Mouse (Mus musculus) urinary bladder, postnatal 14 days (tissue): Measurements from ENCODE around the gene Mmp14.

Source experiments
- DNase-seq: peaks from one replicate; pipeline ENCODE4 v3.0.0; 2021; ENCODE audit warnings: low spot score

Gene Mmp14

GRCm38 (mm10) chr14:54433941-54434531 lies 2.6 kb downstream of the Mmp14 start:
- DNase-seq, result peak; percentile 72

DNA sequence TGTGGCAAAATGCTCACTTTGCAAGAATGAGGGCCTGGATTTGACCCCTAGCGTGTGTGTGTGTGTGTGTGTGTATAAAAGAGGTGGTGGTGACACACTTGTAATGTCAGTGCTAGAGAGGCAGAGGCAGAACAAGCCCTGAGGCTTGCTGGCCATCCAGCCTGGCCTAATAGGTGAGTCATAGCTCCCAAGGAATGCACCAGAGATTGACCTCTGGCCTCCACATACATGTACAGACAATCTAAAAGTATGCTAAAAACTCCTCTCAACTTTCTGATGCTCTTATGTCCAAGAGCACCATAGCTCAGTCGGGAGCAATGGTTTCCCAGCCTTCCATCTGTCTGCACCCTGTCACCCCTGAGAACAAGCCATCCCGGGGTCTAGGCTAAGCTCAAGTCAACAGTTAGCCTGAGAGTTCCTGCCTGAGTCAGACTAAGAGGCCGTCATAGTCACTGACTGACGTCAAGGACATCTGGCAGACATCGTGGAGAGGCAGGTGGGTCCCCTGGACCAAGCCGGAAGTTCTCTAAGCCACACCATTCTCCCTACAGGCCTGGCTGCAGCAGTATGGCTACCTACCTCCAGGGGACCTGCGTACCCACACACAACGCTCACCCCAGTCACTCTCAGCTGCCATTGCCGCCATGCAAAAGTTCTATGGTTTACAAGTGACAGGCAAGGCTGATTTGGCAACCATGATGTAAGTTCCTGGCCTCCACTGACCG lies 3.9 kb downstream of the Mmp14 start:
- peak; percentile 36 for DNase-seq

DNA sequence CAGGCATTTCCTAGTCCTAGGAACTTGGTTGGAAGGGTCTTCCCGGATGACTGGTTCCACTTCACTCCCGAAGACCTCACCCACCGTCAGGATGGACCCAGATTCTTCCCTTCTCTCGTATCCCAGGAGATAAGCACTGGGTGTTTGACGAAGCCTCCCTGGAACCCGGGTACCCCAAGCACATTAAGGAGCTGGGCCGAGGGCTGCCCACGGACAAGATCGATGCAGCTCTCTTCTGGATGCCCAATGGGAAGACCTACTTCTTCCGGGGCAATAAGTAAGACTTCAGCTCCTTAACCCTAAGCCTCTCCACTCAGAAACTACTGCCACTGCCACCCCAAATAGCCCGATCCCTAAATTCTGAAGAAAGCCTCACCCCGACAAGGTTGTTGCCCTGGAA lies 7.7 kb downstream of the Mmp14 start:
- DNase-seq, result no peak

GRCm38 (mm10) chr14:54439610-54440009 lies 8.2 kb downstream of the Mmp14 start:
- DNase-seq, result no peak

DNA sequence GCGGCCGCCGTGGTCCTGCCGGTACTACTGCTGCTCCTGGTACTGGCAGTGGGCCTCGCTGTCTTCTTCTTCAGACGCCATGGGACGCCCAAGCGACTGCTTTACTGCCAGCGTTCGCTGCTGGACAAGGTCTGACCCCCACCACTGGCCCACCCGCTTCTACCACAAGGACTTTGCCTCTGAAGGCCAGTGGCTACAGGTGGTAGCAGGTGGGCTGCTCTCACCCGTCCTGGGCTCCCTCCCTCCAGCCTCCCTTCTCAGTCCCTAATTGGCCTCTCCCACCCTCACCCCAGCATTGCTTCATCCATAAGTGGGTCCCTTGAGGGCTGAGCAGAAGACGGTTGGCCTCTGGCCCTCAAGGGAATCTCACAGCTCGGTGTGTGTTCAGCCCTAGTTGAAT lies 9.1 kb downstream of the Mmp14 start:
- no peak for DNase-seq

- no peak for DNase-seq
These were observed 10.0 kb downstream of the Mmp14 start for GRCm38 (mm10) chr14:54441365-54441764.

GRCm38 (mm10) chr14:54442548-54442947 lies 11.1 kb downstream of the Mmp14 start:
- DNase-seq, result no peak

DNA sequence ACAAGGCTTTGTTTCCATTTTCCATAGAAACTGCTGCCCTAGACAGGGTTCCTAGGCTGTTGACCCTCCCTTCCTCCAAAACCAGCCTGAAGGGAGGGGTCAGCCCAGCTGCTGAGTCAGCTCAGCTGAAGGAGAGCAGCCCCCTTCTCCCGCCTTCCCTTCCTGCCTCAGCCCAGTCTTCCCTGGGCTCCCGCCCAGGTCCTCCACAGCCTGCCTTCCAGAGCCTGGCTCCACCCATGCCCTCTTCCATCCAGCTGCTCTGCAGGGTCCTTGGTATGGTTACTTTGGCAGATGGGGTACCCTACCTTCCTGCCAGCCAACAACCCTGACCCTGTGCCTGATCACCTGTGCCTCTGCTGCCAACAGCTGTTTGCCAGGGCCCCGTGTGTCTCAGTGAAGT lies 11.8 kb downstream of the Mmp14 start:
- peak; percentile 68 for DNase-seq

GRCm38 (mm10) chr14:54443712-54444618 lies 12.6 kb downstream of the Mmp14 start:
- DNase-seq, result peak; percentile 66

DNA sequence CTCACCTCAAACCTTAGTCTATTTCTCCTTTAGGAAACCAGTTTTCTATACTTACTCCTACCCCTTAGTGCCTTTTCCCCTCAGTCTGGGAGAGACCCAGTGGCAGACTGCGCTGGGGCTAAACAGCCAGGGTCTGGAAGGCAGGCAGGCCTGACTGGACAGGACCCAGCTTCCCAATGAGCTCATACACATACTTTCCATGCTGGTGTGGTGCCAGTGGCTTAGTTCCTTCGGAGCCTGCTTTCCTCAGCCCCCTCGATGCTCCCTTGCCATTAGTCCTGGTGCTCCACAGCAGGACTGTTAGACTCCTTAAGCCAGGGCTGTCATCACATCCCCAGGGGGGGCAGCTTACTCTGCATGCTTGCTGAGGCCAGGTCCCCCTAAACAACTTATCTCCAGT lies 14.1 kb downstream of the Mmp14 start:
- peak; percentile 70 for DNase-seq

DNA sequence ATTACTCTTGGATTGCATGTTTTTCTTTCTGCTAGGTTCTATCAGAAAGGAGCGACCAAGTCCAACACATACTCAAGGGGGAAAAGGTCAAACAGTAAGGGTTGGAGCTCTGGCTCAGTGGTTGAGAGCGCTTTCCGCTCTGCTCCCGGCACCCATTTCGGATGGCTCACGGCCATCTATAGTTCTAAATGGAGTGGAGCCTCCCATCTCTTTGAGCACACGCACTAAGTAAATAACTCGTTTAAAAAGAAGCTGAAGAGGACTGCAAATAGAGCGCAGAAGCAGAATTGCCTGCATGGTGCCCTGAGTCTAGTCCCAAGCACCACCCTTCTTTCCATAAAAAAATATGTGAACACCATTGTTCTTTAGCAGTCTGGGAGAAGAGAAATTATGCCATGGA lies 22.2 kb downstream of the Mmp14 start:
- no peak for DNase-seq

- no peak for DNase-seq
These were observed 23.5 kb downstream of the Mmp14 start for GRCm38 (mm10) chr14:54454669-54455528.

- DNase-seq, result no peak
These were observed 26.6 kb downstream of the Mmp14 start for GRCm38 (mm10) chr14:54457907-54458569.

- no peak for DNase-seq
These were observed 30.7 kb downstream of the Mmp14 start for GRCm38 (mm10) chr14:54462146-54462545.

- no peak for DNase-seq
These were observed 31.9 kb downstream of the Mmp14 start for GRCm38 (mm10) chr14:54463108-54463958.

DNA sequence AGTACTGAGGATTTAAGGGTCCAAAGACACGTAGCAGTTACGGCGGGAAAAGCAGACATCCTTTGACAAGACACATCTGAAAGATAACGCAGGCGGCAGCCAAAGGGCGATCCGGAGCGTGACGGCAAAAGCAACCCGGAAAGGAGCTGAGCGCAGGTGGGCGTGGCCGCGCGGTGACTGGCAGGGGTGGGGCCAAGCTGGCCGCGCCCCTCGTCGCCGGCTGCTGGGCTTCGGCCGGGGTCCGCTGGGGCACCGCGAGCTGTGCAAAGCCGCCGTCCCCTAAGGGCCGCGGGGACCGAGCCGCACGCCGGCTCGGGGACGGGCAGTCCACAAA lies 32.5 kb downstream of the Mmp14 start, which contains the start of gene Lrp10:
Gene Lrp10, plus strand, starts transcription at position 179 of the 334 bp plus-strand sequence.
- DNase-seq, result peak; percentile 91

DNA sequence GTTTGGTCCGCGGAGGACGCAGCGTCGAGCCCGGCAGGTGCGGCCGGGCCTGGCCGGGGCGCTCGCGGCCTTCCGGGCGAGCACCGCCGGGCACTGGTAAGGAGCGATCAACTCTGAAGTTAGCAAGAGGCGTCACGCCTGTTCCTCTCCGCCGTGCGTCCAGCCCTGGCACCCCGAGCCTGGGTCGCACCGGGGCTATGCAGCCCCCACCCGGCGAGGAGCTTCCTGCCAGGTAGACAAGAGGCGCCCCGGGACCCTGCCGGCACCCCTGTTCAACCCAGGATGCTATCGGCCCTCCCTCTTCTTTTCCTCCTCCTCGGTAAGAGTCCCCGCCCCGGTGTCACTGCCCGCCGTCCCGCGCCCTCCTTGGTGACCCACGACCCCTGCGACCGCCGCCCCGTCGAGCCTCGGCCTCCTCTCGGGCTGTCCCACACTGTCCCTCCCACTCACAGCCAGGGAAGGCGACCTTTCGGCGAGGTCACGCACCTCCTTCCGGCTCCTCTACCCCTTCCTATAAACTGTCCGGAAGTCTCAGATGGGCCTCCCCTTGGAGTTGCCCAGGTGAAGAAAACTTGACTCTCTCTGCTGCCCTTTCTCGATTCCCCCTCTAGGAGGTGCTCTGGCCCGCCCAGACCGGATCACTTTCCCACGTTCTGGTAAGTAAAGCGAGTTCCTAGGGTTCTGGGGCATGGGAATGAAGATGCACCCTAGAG lies 33.0 kb downstream of the Mmp14 start:
- DNase-seq, result peak; percentile 73

DNA sequence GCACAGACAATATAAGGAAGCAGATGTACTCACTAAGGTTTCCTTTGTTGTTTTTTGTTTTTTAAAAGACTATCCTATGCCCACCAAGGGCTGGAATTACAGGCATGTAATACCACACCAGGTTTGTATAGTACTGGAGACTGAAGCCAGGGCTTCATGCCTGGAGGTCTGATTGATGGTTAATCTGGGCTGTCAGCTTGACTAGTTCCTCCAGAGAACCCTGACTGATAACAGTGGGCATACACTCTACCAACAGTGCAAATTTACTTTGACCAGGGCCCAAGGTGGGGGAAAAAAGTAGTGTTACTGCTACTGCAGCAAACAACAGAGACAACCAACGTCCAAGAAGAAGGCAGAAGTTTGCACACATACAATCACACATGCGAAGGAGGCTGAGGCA lies 40.1 kb downstream of the Mmp14 start:
- no peak for DNase-seq

GRCm38 (mm10) chr14:54472671-54473070 lies 41.3 kb downstream of the Mmp14 start:
- peak; percentile 36 for DNase-seq

- DNase-seq, result no peak
These were observed 43.3 kb downstream of the Mmp14 start for GRCm38 (mm10) chr14:54474744-54475143.
